ENCODE assay signal across 13 mouse cellular contexts in genomic region chr12:116646771-116647170, GRCm38 (mm10).
DNase-seq lines count a peak whose midpoint lies in the region; ATAC-seq and TF ChIP-seq lines count a peak whose summit lies in the region.
"Had no signal": no experiment of that assay in that cellular context is flagged by ENCODE, and none has a peak within 500 bp of the region (broad histone marks: within the 10 kb centered on the region; RNA-seq: fewer than 3 reads in every experiment).

No protein-coding gene starts in this region.

- H3K27ac ChIP-seq in hindbrain, postnatal 0 days = no peak overlapping the region
- no peak overlapping the region for H3K27ac ChIP-seq in hindbrain, embryonic 10.5 days
- H3K27ac ChIP-seq in lung, postnatal 0 days (ENCODE audit: low read length) = no peak overlapping the region
- H3K27ac ChIP-seq in cortical plate, adult 2 months (ENCODE audit: insufficient read depth, low read length) = no peak overlapping the region
- H3K27ac ChIP-seq: midbrain, embryonic 10.5 days had no signal

- TF ChIP-seq EP300 in lung, postnatal 0 days (IDR thresholded peaks at IDR 0.05) = no peak

- 0 out of 2 replicates have a peak, but pooled peaks have one; percentile 34 for ATAC-seq in cerebellum, adult (ENCODE audit: insufficient number of reproducible peaks, low FRiP score, low TSS enrichment)
- no peak for ATAC-seq in hindbrain, postnatal 0 days
- ATAC-seq in lung, postnatal 0 days = no peak

- no peak for DNase-seq in cerebellum, adult 9-11 months
- peak; percentile 72 for DNase-seq in hindbrain, postnatal 0 days (ENCODE audit: low spot score)
- DNase-seq in hindbrain, embryonic 10.5 days (ENCODE audit: low spot score) = no peak
- DNase-seq in lung, postnatal 0 days (ENCODE audit: low spot score) = no peak
- no peak for DNase-seq in lung, postnatal 10 days
- DNase-seq in gastrocnemius, adult 8-10 months (ENCODE audit: low spot score in 2 of 2) = no peak
- DNase-seq: adrenal gland, postnatal 14 days; heart, postnatal 14 days; kidney, adult 8-10 months; lung, adult 2 months had no signal

- H3K4me1 ChIP-seq in hindbrain, postnatal 0 days (ENCODE audit: insufficient read depth, low read length) = 0 out of 2 replicates have a peak, but pooled peaks cover 3% of the 10 kb centered on the region
- 0 out of 2 replicates have a peak, but pooled peaks cover 7% of the 10 kb centered on the region for H3K4me1 ChIP-seq in hindbrain, embryonic 10.5 days (replicated peaks)
- no peaks in the 10 kb centered on the region for H3K4me1 ChIP-seq in lung, postnatal 0 days (ENCODE audit: insufficient read depth, low read depth, low read length)
- H3K4me1 ChIP-seq in cortical plate, adult 2 months (ENCODE audit: control insufficient read depth, insufficient read depth, low read length) = 0 out of 2 replicates have a peak, but pooled peaks cover 2% of the 10 kb centered on the region

- H3K9ac ChIP-seq in hindbrain, postnatal 0 days (replicated peaks; ENCODE audit: low read length) = no peak overlapping the region
- H3K9ac ChIP-seq in lung, postnatal 0 days (replicated peaks; ENCODE audit: low read depth) = no peak overlapping the region

- H3K27me3 ChIP-seq in hindbrain, postnatal 0 days (ENCODE audit: insufficient read depth, low read length) = no peaks in the 10 kb centered on the region
- no peaks in the 10 kb centered on the region for H3K27me3 ChIP-seq in hindbrain, embryonic 10.5 days (ENCODE audit: insufficient read depth, poor library complexity, severe bottlenecking)
- H3K27me3 ChIP-seq in lung, postnatal 0 days (replicated peaks; ENCODE audit: insufficient read depth, low read length) = no peaks in the 10 kb centered on the region

- TF ChIP-seq CTCF in hindbrain, postnatal 0 days (IDR thresholded peaks at IDR 0.05; ENCODE audit: low read depth) = peak; percentile 73
- peak; percentile 44 for TF ChIP-seq CTCF in lung, postnatal 0 days (IDR thresholded peaks at IDR 0.05)
- TF ChIP-seq CTCF in cortical plate, adult 2 months (IDR thresholded peaks at IDR 0.05; ENCODE audit: extremely low read depth, insufficient read depth, low read length) = peak; percentile 30; the same call in 1 of the 2 replicates

- TF ChIP-seq POLR2A in cortical plate, adult 2 months (IDR thresholded peaks at IDR 0.05; ENCODE audit: extremely low read depth, insufficient read depth, low read length) = no peak

- no peaks in the 10 kb centered on the region for H3K9me3 ChIP-seq in hindbrain, postnatal 0 days (ENCODE audit: low read length)
- no peaks in the 10 kb centered on the region for H3K9me3 ChIP-seq in hindbrain, embryonic 10.5 days
- H3K9me3 ChIP-seq in lung, postnatal 0 days (ENCODE audit: low read length) = no peaks in the 10 kb centered on the region
- H3K9me3 ChIP-seq: midbrain, embryonic 10.5 days had no signal

- no peak overlapping the region for H3K4me3 ChIP-seq in hindbrain, postnatal 0 days (ENCODE audit: low read length)
- H3K4me3 ChIP-seq in hindbrain, embryonic 10.5 days = no peak overlapping the region
- no peak overlapping the region for H3K4me3 ChIP-seq in lung, postnatal 0 days (ENCODE audit: low read depth, low read length)
- H3K4me3 ChIP-seq in cortical plate, adult 2 months (ENCODE audit: insufficient read depth, low read length) = no peak overlapping the region
- H3K4me3 ChIP-seq: midbrain, embryonic 10.5 days had no signal

- no peak overlapping the region for H3K4me2 ChIP-seq in hindbrain, postnatal 0 days (ENCODE audit: low read depth, low read length)
- no peak overlapping the region for H3K4me2 ChIP-seq in lung, postnatal 0 days (replicated peaks; ENCODE audit: low read depth, low read length)

- no peaks in the 10 kb centered on the region for H3K36me3 ChIP-seq in hindbrain, postnatal 0 days (ENCODE audit: insufficient read depth, low read length)
- no peaks in the 10 kb centered on the region for H3K36me3 ChIP-seq in hindbrain, embryonic 10.5 days
- H3K36me3 ChIP-seq in lung, postnatal 0 days (ENCODE audit: insufficient read depth, low read length) = no peaks in the 10 kb centered on the region
- H3K36me3 ChIP-seq: midbrain, embryonic 10.5 days had no signal
